Mouse (Mus musculus): ENCODE data around the gene Ehd4.

The Ehd4 gene

GRCm38 (mm10) chr2:120108077-120108476, 46.3 kb downstream of the Ehd4 start:
- peak; percentile 54 for DNase-seq (ENCODE audit: low spot score)

- no peak for DNase-seq (ENCODE audit: low spot score)
Measured at GRCm38 (mm10) chr2:120107446-120107845, 47.0 kb downstream of the Ehd4 start.

- DNase-seq (ENCODE audit: low spot score): no peak
Measured at GRCm38 (mm10) chr2:120106397-120106973, 47.9 kb downstream of the Ehd4 start.

- DNase-seq (ENCODE audit: low spot score): no peak
Measured at GRCm38 (mm10) chr2:120105861-120106260, 48.5 kb downstream of the Ehd4 start.

- peak; percentile 88 for DNase-seq (ENCODE audit: low spot score)
Measured at GRCm38 (mm10) chr2:120102881-120103280, 51.5 kb downstream of the Ehd4 start.

- no peak for DNase-seq (ENCODE audit: low spot score)
Measured at GRCm38 (mm10) chr2:120102450-120102849, 52.0 kb downstream of the Ehd4 start.

GRCm38 (mm10) chr2:120101961-120102360, 52.4 kb downstream of the Ehd4 start:
- no peak for DNase-seq (ENCODE audit: low spot score)

GRCm38 (mm10) chr2:120099886-120100285, 54.5 kb downstream of the Ehd4 start:
- DNase-seq (ENCODE audit: low spot score): no peak

DNA sequence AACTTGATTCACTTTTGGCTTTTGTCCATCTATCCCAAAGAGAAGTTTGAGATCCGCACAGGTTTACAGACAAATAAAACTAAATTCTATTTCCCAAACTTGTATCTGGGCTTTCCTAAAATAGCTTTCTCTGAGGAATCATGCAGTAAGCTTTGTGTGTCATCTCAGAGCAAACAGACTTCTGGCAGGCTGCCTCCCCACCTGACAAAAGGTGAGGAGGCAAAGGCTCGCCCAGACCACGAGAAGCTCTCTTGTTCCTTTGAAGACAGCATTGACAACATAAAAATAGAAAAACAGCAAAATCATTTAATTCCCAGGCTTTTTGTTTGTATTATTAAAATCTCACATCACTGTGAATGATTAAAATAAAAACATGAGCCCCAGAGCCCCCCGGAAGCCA, 55.1 kb downstream of the Ehd4 start:
- DNase-seq (ENCODE audit: low spot score): no peak

DNA sequence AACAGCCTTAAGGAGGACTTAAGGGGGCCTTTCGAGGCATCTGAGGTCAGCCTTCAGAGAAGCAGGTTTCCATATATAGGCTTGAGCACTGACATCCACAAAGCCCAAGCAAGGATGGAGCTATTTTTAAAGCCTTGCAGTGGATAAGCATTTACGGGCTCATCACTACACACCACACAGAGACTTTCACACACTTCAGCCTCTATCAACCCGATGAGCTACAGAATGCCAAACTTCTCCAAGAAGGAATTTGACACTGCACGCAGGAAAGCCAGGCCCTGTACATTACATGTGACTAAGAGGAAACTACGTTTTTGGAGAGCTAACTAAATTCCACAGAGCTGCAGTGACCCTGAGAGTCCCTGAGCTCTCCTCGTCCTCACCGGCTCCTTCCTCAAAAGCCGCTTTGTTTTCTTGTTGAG, 55.6 kb downstream of the Ehd4 start:
- no peak for DNase-seq (ENCODE audit: low spot score)

GRCm38 (mm10) chr2:120097868-120098267, 56.5 kb downstream of the Ehd4 start:
- DNase-seq (ENCODE audit: low spot score): no peak

- no peak for DNase-seq (ENCODE audit: low spot score)
Measured at GRCm38 (mm10) chr2:120096711-120097110, 57.7 kb downstream of the Ehd4 start.

- no peak for DNase-seq (ENCODE audit: low spot score)
Measured at GRCm38 (mm10) chr2:120096191-120096590, 58.2 kb downstream of the Ehd4 start.

GRCm38 (mm10) chr2:120095171-120095570, 59.2 kb downstream of the Ehd4 start:
- no peak for DNase-seq (ENCODE audit: low spot score)

DNA sequence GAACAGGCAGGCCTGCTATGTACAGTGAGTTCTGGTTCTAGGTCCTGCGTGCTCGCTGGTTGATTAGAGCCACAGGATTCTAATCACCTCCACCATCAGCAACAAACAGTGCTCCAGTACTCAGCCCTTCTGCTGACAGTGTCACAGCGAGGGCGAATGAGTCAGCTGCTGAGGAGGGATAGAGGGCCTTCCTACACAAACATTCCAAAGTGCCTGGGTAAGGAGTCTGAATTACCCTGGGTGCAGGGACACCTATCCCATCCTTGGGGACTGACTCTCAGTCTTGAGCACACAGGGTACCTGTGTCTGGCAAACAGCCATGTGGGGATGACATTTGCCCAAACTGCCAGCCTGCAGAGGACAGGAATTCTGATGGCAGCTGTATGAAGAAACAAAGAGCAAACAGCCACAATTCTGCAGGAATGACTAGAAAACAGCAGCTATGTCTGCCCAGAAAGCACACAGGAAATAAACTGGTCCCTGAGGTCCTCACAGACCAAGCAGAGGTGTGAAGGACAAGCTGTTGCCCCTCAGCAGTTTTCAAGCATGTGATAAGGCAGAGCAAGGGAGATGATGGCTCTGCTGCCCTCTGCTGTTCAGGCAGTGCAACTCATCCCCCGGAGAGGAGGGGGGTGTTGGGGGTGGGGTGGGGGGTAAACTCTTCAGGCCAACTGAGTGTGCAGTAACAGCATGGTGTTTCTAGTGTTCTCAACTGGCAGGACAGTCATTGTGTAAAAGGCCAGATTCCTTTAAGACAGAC, 60.6 kb downstream of the Ehd4 start:
- peak; percentile 49 for DNase-seq (ENCODE audit: low spot score)

DNA sequence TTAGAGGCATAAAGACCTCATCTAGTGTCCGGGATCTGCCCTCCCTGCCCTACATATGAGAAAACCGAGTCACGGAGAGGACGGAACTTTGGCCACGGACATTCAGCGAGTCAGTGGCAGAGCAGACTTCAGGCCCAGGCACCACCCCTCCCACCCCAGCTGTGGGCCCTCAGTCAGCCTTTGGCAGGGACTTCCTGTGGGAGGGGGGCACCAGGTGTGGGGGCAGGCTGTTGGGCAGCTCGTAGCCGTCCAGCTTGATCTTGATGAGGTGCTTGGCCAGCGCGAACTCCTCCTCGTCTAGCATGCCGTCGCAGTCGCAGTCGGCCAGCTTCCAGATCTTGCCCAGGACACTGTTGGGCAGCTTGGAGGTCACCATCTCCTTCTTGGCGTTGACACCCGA, 63.4 kb downstream of the Ehd4 start:
- no peak for DNase-seq (ENCODE audit: low spot score)

GRCm38 (mm10) chr2:120087897-120088296, 66.5 kb downstream of the Ehd4 start:
- no peak for DNase-seq (ENCODE audit: low spot score)

GRCm38 (mm10) chr2:120087391-120087790, 67.0 kb downstream of the Ehd4 start:
- DNase-seq (ENCODE audit: low spot score): no peak

DNA sequence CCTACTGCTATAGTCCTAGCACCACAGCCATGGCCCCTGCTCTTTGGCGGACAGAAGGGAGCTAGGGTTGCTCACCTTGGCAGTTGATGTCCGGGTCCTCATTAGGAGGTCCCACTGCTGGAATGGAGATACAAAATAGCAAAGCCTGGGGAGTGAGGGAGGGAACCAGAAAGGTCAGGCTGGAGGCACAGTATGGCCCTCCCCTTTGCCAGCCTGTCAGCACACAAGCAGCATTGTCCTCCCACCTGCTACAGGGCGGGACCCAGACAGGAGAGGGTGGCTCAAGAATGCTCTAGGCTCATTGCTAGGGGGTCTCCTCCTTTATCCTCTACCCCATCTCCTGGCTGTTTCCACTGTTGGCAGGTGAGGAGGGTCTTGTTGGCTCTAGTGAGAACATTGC, 68.4 kb downstream of the Ehd4 start:
- no peak for DNase-seq (ENCODE audit: low spot score)

GRCm38 (mm10) chr2:120084593-120085361, 69.6 kb downstream of the Ehd4 start:
- DNase-seq (ENCODE audit: low spot score): peak; percentile 72

DNA sequence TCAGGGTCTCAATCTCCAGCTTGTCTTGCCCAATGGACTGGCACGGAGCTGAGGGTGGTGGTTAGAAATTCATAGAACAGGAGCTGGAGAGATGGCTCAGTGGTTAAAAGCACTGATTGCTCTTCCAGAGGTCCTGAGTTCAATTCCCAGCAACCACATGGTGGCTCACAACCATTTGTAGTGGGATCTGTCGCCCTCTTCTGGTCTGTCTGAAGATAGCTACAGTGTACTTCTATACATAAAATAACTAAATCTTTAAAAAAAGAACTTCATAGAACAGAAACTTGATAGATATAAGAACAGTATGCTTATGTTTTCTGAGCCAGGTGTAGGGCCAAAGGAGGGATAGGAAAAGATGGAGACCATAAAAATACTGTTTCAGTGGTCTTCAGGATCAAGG, 72.0 kb downstream of the Ehd4 start:
- DNase-seq (ENCODE audit: low spot score): no peak

GRCm38 (mm10) chr2:120076076-120076705, 78.2 kb downstream of the Ehd4 start:
- DNase-seq (ENCODE audit: low spot score): peak; percentile 59

DNA sequence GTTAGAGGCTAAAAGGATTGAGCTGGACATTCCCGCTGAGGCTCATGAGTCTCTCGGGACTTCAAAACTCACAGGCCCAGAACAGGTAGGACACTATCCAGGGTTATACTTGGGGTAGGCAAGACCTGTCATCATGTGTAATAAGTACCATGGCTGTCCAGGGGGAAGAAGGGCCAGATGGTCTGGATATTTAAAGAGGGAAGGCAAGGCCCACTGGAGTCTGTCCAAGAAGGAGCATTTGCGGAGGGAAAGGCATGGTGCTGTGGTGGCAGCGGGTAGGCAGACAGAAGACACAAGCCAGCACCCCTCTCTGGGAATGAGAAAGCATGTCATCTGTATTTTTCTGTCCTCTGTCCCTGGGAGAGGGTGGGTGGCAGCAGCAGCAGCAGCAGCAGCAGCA, 80.3 kb downstream of the Ehd4 start:
- no peak for DNase-seq (ENCODE audit: low spot score)
